Mouse (Mus musculus): ENCODE measurements around the gene Ranbp9. TPM values are rescaled to one million over a fixed set of nuclear protein-coding genes. Genes with fewer than 3 reads are reported as not detected.

The Ranbp9 gene
- 11.7 and 13.4 TPM in 2 replicates for polyA plus RNA-seq (2016; fragmentation: Nextera tagmentation; extraction: Ambion mirVana)

GRCm38 (mm10) chr13:43480957-43481858 lies at the start of gene Ranbp9:
Gene Ranbp9 (minus strand): TSS chr13:43481282.
- ATAC-seq (ENCODE audit: low FRiP score, low read depth): peak; percentile 88
- H3K4me3 ChIP-seq: peak within 1 kb of the TSS; percentile 92

GRCm38 (mm10) chr13:43530129-43530831 lies 49.2 kb upstream of the Ranbp9 start:
- Histone ChIP-seq H3K4me1 (peaks cover 46% of the 10 kb centered on the region), H3K36me3 (no peaks in the 10 kb centered on the region), H3K27ac (replicated peaks) (peak overlapping the region; percentile 89), H3K4me3 (no peak overlapping the region), H3K9ac (replicated peaks) (no peak overlapping the region), H3K9me3 (no peaks in the 10 kb centered on the region), H3K27me3 (peaks cover 4% of the 10 kb centered on the region; the same call in 1 of the 2 replicates), H3K4me2 (replicated peaks) (peak overlapping the region; percentile 35)
- 58% methylated on average over 14 of the region's 14 CpGs for WGBS
- no peak for ATAC-seq (ENCODE audit: low FRiP score, low read depth)

More at GRCm38 (mm10) chr13:43480957-43481858, at the start of gene Ranbp9:
- Histone ChIP-seq H3K4me2 (replicated peaks) (peak within 1 kb of the TSS; percentile 74), H3K9ac (replicated peaks) (peak within 1 kb of the TSS; percentile 100), H3K9me3 (no peaks in the 10 kb centered on the region), H3K27me3 (peaks cover 4% of the 10 kb centered on the region; the same call in 1 of the 2 replicates), H3K4me1 (peaks cover 22% of the 10 kb centered on the region), H3K36me3 (no peaks in the 10 kb centered on the region; the same call in 1 of the 2 replicates), H3K27ac (replicated peaks) (peak within 1 kb of the TSS; percentile 100)
- under 1% methylated on average over 80 of the region's 132 CpGs for WGBS

GRCm38 (mm10) chr13:43526289-43526688 lies 45.2 kb upstream of the Ranbp9 start:
- 76% methylated on average over 5 of the region's 5 CpGs for WGBS
- Histone ChIP-seq H3K9me3 (0 out of 2 replicates have a peak, but pooled peaks cover 4% of the 10 kb centered on the region), H3K27ac (replicated peaks) (no peak overlapping the region), H3K9ac (replicated peaks) (no peak overlapping the region), H3K27me3 (peaks cover 4% of the 10 kb centered on the region; the same call in 1 of the 2 replicates), H3K4me2 (replicated peaks) (no peak overlapping the region), H3K4me1 (peaks cover 36% of the 10 kb centered on the region), H3K36me3 (no peaks in the 10 kb centered on the region), H3K4me3 (no peak overlapping the region)
- ATAC-seq (ENCODE audit: low FRiP score, low read depth): no peak

GRCm38 (mm10) chr13:43525363-43526134 lies 44.5 kb upstream of the Ranbp9 start:
- H3K4me1 ChIP-seq: peaks cover 29% of the 10 kb centered on the region
- no peak overlapping the region for H3K4me2 ChIP-seq (replicated peaks)
- peaks cover 4% of the 10 kb centered on the region; the same call in 1 of the 2 replicates for H3K27me3 ChIP-seq
- 0 out of 2 replicates have a peak, but pooled peaks cover 4% of the 10 kb centered on the region for H3K9me3 ChIP-seq
- peak overlapping the region; percentile 64 for H3K27ac ChIP-seq (replicated peaks)
- no peaks in the 10 kb centered on the region for H3K36me3 ChIP-seq
- H3K4me3 ChIP-seq: no peak overlapping the region
- H3K9ac ChIP-seq (replicated peaks): no peak overlapping the region
- 49% methylated on average over 16 of the region's 16 CpGs for WGBS
- ATAC-seq (ENCODE audit: low FRiP score, low read depth): peak; percentile 59; the same call in 1 of the 2 replicates

GRCm38 (mm10) chr13:43524491-43525362 lies 43.6 kb upstream of the Ranbp9 start:
- WGBS: 65% methylated on average over 16 of the region's 16 CpGs
- Histone ChIP-seq H3K27me3 (peaks cover 4% of the 10 kb centered on the region; the same call in 1 of the 2 replicates), H3K9me3 (0 out of 2 replicates have a peak, but pooled peaks cover 4% of the 10 kb centered on the region), H3K4me1 (peaks cover 23% of the 10 kb centered on the region), H3K9ac (replicated peaks) (no peak overlapping the region), H3K4me2 (replicated peaks) (no peak overlapping the region), H3K4me3 (no peak overlapping the region), H3K36me3 (no peaks in the 10 kb centered on the region), H3K27ac (replicated peaks) (peak overlapping the region; percentile 64)
- peak; percentile 47; the same call in 1 of the 2 replicates for ATAC-seq (ENCODE audit: low FRiP score, low read depth)

- H3K27ac ChIP-seq (replicated peaks): no peak overlapping the region
- no peaks in the 10 kb centered on the region for H3K36me3 ChIP-seq
- H3K27me3 ChIP-seq: no peaks in the 10 kb centered on the region
- no peak overlapping the region for H3K9ac ChIP-seq (replicated peaks)
- 0 out of 2 replicates have a peak, but pooled peaks cover 4% of the 10 kb centered on the region for H3K9me3 ChIP-seq
- no peak overlapping the region for H3K4me2 ChIP-seq (replicated peaks)
- H3K4me3 ChIP-seq: no peak overlapping the region
- H3K4me1 ChIP-seq: peaks cover 23% of the 10 kb centered on the region
- ATAC-seq (ENCODE audit: low FRiP score, low read depth): no peak
- WGBS: 58% methylated on average over 7 of the region's 7 CpGs
Measured at GRCm38 (mm10) chr13:43523906-43524480, 42.9 kb upstream of the Ranbp9 start.

GRCm38 (mm10) chr13:43521940-43522339 lies 40.9 kb upstream of the Ranbp9 start:
- WGBS: 90% methylated on average over 5 of the region's 5 CpGs
- Histone ChIP-seq H3K9me3 (0 out of 2 replicates have a peak, but pooled peaks cover 4% of the 10 kb centered on the region), H3K27me3 (no peaks in the 10 kb centered on the region), H3K27ac (replicated peaks) (no peak overlapping the region), H3K4me1 (peaks cover 26% of the 10 kb centered on the region), H3K4me3 (no peak overlapping the region), H3K4me2 (replicated peaks) (no peak overlapping the region), H3K36me3 (no peaks in the 10 kb centered on the region), H3K9ac (replicated peaks) (no peak overlapping the region)
- ATAC-seq (ENCODE audit: low FRiP score, low read depth): no peak

- no peaks in the 10 kb centered on the region for H3K27me3 ChIP-seq
- no peak overlapping the region for H3K27ac ChIP-seq (replicated peaks)
- 87% methylated on average over 6 of the region's 6 CpGs for WGBS
- H3K4me2 ChIP-seq (replicated peaks): no peak overlapping the region
- no peak overlapping the region for H3K4me3 ChIP-seq
- ATAC-seq (ENCODE audit: low FRiP score, low read depth): no peak
- H3K36me3 ChIP-seq: no peaks in the 10 kb centered on the region
- H3K9me3 ChIP-seq: 0 out of 2 replicates have a peak, but pooled peaks cover 4% of the 10 kb centered on the region
- no peak overlapping the region for H3K9ac ChIP-seq (replicated peaks)
- H3K4me1 ChIP-seq: peaks cover 8% of the 10 kb centered on the region
Measured at GRCm38 (mm10) chr13:43519251-43519650, 38.2 kb upstream of the Ranbp9 start.

- no peak overlapping the region for H3K9ac ChIP-seq (replicated peaks)
Measured at GRCm38 (mm10) chr13:43517371-43517770, 36.3 kb upstream of the Ranbp9 start.

GRCm38 (mm10) chr13:43516931-43517330 lies 35.8 kb upstream of the Ranbp9 start:
- no peak for ATAC-seq (ENCODE audit: low FRiP score, low read depth)
- no peaks in the 10 kb centered on the region for H3K27me3 ChIP-seq
- no peak overlapping the region for H3K4me2 ChIP-seq (replicated peaks)
- no peak overlapping the region for H3K27ac ChIP-seq (replicated peaks)
- H3K4me1 ChIP-seq: 0 out of 2 replicates have a peak, but pooled peaks cover 3% of the 10 kb centered on the region
- H3K4me3 ChIP-seq: no peak overlapping the region
- WGBS: 50% methylated on average over 6 of the region's 6 CpGs
- no peaks in the 10 kb centered on the region for H3K36me3 ChIP-seq
- no peak overlapping the region for H3K9ac ChIP-seq (replicated peaks)
- no peaks in the 10 kb centered on the region for H3K9me3 ChIP-seq

More at GRCm38 (mm10) chr13:43517371-43517770, 36.3 kb upstream of the Ranbp9 start:
- H3K9me3 ChIP-seq: 0 out of 2 replicates have a peak, but pooled peaks cover 2% of the 10 kb centered on the region
- H3K36me3 ChIP-seq: no peaks in the 10 kb centered on the region
- WGBS: 75% methylated on average over 8 of the region's 8 CpGs
- no peak for ATAC-seq (ENCODE audit: low FRiP score, low read depth)
- H3K4me2 ChIP-seq (replicated peaks): no peak overlapping the region
- H3K27me3 ChIP-seq: no peaks in the 10 kb centered on the region
- no peak overlapping the region for H3K27ac ChIP-seq (replicated peaks)
- no peak overlapping the region for H3K4me3 ChIP-seq
- H3K4me1 ChIP-seq: 0 out of 2 replicates have a peak, but pooled peaks cover 3% of the 10 kb centered on the region
